Mouse (Mus musculus): ENCODE measurements around the gene Wfdc1.

Gene Wfdc1

GRCm38 (mm10) chr8:119666219-119666951 is at the start of gene Wfdc1:
Wfdc1 (plus strand) TSS chr8:119666365.
- DNase-seq (ENCODE audit: low read depth, low spot score), result no peak

- no peak for DNase-seq (ENCODE audit: low read depth, low spot score)
Observed at GRCm38 (mm10) chr8:119616811-119617210, 49.4 kb upstream of the Wfdc1 start.

DNA sequence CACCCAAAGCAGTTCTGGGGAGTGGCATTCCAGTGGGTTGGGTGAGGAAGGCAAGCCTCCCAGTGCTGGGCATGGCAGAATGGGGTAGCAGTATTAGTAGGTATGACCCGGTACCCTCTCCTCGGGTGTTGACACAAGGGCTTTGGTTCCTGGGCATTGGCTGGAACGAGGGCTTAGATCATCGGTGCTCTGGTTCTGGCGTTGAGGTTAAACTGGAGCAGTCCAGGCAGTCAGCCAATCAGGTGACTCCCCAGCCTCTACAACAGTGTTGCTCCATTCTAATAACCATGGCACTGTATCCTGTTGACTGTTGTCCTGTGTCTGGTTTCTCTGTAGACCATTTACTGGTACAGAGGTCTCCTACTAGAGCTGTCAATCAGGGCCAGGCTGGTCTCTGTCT is 48.6 kb upstream of the Wfdc1 start:
- DNase-seq (ENCODE audit: low read depth, low spot score), result no peak

GRCm38 (mm10) chr8:119618887-119619286 is 47.3 kb upstream of the Wfdc1 start:
- DNase-seq (ENCODE audit: low read depth, low spot score), result no peak

DNA sequence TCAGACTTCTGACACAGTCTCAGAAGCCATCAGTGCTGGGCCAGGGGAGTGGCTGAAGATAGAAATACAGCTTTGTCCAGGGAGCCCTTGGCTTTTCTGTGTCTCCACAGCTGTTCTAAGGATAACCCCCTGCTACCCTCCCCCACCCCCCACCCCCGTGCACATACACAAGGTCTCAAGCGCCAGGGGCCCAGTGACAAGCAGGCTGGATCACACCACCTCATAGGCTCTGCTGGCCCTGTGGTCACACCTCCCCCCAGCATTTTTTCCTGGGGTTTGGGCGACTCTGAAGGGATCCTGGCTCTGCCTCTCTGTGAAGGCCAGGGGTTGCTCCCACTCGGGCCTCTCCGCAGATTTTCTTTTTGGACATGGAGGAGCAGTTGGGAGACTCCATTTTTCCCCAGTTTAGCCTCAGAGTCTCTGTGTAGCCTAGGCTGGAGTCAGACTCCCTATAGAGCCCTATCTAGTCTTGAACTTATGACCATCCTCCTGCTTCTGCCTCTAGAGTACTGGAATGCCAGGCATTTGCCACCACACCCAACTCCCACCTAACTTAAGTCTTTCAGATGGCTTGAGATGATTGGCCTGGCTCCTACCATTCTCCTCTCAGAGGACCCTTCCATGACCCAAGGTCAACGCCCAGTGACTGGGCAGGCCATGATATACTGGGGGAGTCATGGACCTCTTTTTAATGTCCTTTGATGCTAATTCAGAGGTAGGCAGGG is 45.9 kb upstream of the Wfdc1 start:
- no peak for DNase-seq (ENCODE audit: low read depth, low spot score)

- no peak for DNase-seq (ENCODE audit: low read depth, low spot score)
Observed at GRCm38 (mm10) chr8:119620848-119621465, 45.2 kb upstream of the Wfdc1 start.

DNA sequence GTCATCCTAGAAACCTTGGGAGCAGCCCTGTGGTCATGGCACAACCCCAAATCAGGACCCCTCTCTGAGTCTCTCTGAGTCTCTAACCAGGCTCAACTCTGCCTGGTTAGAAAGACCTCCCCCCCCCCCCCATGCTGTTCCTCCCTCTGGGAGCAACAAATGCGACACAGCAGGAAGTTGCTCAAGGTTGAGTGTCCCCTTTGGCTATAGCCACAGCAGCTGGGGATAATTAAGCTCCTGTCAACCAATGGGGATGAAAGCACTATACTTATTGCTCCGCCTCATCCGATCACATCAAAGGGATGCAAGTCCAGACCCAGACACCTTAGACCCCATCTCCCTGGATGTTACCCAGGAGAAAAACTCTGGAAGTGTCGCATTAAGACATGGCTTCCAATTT is 43.6 kb upstream of the Wfdc1 start:
- DNase-seq (ENCODE audit: low read depth, low spot score), result no peak

- DNase-seq (ENCODE audit: low read depth, low spot score), result no peak
Observed at GRCm38 (mm10) chr8:119623061-119623460, 43.1 kb upstream of the Wfdc1 start.

- no peak for DNase-seq (ENCODE audit: low read depth, low spot score)
Observed at GRCm38 (mm10) chr8:119623744-119624143, 42.4 kb upstream of the Wfdc1 start.

- no peak for DNase-seq (ENCODE audit: low read depth, low spot score)
Observed at GRCm38 (mm10) chr8:119624916-119625315, 41.2 kb upstream of the Wfdc1 start.

GRCm38 (mm10) chr8:119625788-119626187 is 40.4 kb upstream of the Wfdc1 start:
- DNase-seq (ENCODE audit: low read depth, low spot score), result no peak

GRCm38 (mm10) chr8:119627199-119627598 is 39.0 kb upstream of the Wfdc1 start:
- no peak for DNase-seq (ENCODE audit: low read depth, low spot score)

GRCm38 (mm10) chr8:119627613-119628359 is 38.4 kb upstream of the Wfdc1 start:
- no peak for DNase-seq (ENCODE audit: low read depth, low spot score)

GRCm38 (mm10) chr8:119630841-119631240 is 35.3 kb upstream of the Wfdc1 start:
- no peak for DNase-seq (ENCODE audit: low read depth, low spot score)

DNA sequence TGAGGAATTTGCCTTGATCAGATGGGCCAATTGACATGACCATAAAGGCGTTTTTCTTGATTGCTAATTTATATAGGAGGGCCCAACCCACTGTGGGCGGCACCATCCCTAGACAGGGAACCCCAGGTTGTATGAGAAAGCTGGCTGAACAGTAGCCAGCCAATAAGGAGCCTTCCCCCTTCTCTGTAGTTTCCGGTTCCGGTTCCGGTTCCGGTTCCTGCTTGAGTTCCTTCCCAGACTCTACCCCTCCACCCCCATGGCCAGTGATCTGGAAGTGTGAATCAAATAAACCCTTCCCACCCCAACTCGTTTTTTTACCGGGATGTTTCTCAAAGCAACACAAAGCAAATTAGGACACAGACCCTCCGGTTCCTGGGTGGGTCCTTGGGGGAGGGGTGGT is 33.9 kb upstream of the Wfdc1 start:
- no peak for DNase-seq (ENCODE audit: low read depth, low spot score)

GRCm38 (mm10) chr8:119632909-119633308 is 33.3 kb upstream of the Wfdc1 start:
- no peak for DNase-seq (ENCODE audit: low read depth, low spot score)

DNA sequence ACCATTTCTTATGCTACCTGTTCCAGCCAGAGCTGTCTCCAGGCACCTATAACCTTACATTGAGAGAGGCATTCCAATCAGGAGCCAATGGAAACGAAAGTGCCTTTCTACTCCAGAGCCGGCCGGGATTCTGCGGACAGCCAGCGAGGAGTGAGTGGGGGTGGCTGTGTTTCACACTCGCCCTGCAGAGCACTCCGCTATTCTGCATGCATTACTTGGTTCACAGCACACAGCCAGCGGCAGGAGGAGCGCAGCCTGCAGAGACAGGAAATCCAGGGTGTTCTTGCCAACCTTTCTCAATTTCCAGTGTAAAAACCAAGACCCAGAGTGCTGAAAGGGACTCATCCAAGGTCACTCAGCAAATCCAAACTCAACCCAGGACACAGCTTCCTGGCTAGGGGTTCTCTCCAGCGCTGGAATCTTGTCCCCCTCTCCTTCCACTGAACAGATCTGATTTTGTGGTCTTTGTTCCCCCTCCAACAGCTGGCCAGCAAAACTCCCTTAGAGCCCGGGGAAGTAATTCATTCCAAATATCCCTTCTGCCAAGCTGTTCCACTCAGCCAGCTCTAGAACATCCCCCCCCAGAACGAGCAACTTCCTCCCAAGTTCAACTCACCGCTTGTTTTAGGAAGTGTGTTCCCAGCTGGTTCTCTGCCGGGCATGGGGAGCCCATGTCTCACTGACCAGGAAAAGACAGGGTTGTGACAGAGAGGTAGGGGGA is 31.4 kb upstream of the Wfdc1 start:
- no peak for DNase-seq (ENCODE audit: low read depth, low spot score)

DNA sequence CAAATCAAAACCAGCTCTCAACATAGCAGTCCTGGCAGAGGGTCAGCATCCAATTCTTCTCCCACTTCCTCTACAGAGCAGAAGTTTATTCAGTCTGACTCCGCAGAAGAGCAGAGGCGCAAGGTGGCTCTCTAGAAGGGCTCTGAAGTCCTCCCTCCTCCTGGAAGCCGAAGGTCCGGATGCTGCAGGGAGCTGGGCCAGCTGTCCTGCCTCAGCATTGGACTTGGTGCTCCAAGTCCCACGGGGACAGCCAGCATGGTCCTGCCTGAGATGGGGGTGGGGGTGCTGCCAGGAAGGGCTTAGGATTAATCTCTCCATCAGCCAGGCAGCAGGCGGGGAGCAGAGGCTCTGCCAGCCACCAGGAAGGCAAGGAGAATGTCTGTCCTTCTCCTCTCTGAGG is 30.8 kb upstream of the Wfdc1 start, which contains the start of gene Kcng4:
TSS of gene Kcng4 (minus strand) at position 303 of the 400 bp plus-strand sequence.
- DNase-seq (ENCODE audit: low read depth, low spot score), result no peak

- no peak for DNase-seq (ENCODE audit: low read depth, low spot score)
Observed at GRCm38 (mm10) chr8:119635958-119636357, 30.2 kb upstream of the Wfdc1 start.

GRCm38 (mm10) chr8:119636766-119637165 is 29.4 kb upstream of the Wfdc1 start:
- no peak for DNase-seq (ENCODE audit: low read depth, low spot score)

GRCm38 (mm10) chr8:119637381-119637780 is 28.8 kb upstream of the Wfdc1 start:
- no peak for DNase-seq (ENCODE audit: low read depth, low spot score)
